Mouse (Mus musculus): ENCODE results near the gene Ndc80.
"Not testable (repeated sequence)": the region's sequence is repeated elsewhere in the genome, so short reads cannot be mapped to it uniquely, and the experiment has no call there.

Gene Ndc80

DNA sequence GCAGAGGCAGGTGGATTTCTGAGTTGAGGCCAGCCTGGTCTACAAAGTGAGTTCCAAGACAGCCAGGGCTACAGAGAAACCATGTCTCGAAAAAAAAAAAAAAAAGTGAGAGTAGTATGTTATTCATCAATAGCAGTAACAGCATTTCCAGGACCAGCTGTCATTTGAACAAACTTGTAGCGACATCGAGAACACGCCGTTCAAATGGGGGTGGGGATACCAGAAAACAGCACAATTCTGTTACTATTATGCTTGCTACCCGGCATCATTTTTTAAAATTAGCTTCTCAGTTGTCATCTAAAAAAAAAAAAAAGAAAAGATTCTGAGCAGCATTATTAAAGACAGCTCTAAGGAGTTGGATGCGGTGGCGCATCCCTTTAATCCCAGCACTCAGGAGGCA is 49.2 kb downstream of the Ndc80 start:
- no peak for DNase-seq (ENCODE audit: low spot score)

DNA sequence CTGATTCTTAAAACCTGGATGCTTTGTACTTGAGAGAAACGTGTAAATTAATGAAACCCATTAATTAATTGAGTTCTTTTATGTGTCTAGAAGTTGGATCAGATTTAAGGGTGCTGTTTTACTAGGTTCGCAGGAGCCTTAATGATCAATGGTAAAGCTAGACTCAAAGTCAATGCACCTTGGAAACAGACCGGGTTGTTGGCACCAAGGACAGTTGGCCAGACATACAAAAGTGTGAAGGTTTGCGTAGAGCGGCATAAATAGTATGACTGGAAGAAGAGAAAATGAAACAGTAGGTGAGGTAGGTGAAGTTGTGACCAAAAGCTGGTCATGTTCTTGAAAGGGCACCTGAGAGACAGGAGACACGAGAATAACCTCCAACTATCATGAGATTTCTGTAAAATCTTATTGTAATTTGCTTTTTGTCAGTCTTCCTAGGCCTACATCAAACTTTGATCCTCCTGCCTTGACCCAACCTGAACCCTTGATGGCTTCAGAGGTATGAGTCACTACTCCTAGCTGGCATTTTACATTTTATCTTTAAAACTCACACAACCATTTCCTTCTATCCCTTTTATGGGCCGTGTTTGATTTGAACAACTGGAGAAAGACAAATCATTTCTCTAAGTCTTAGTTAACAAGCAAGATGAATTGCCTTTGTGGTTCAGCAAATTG is 50.2 kb downstream of the Ndc80 start:
- no peak for DNase-seq (ENCODE audit: low spot score)

DNA sequence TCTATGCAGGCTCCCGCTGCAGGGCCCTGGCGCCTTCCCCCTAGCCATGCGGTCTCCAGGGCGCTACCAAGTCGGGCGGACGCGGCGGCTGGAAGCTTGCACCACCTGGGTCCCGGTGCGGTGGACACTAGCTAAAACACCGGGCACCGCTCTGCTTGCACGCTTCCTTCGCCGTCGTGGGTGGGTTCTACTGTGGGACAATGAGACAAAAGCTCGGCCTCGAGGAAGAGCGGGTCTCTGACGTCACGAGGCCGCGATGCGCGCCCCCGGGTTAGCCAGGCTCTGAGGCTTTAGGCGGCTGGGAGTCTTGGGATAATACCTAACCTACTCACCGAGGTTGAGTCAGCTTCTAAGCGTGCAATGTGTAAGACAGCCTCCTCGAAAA is 51.0 kb downstream of the Ndc80 start:
- DNase-seq (ENCODE audit: low spot score), result peak; percentile 57

DNA sequence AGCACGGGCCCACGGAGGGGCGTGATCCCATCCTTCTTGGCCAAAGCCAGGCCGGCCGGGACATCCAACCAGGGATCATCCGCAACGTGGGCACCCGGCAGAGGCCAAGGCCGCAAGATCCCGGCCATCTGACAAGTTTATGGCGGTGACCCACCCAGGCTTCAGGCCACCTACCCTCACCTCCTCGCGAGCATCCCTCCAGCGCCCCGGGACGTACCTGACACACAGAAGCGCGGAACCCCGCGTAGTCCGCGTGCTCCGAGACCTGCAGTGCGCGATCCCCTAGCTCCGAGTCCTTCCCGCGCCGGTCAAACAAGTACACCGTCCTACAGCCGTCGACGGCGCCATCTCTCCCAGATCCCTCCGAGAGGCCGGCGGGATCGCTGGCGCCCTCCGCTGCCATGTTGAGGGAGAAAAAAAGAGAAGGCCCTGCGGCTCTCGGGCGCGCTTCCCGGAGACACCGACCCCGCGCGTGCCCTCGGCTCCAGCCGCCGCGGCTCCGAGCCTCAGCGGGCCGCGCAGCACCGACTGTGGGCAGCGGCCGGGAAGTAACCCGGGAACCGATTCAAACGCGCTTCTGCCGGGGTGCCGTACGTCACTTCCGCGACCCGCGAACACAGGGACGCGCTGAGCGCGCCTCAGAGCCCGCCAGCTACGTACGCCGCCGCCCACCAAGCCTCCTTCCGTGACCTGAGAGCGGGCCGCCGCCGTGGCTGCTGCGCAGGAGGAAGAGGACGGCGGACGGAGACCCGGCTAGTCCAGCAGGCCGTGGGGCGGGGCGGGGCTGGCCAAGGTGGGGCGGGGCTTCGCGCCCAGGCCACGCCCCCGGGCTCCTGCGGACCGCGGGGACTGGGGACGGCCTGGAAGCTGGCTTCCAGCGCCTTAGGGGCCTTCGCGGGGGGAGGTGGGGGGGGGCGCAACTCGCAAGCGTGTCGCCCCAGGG is 51.6 kb downstream of the Ndc80 start, which contains the start of gene Smchd1:
TSS of gene Smchd1 (minus strand) at position 582 of the 943 bp plus-strand sequence.
- peak; percentile 90 for DNase-seq (ENCODE audit: low spot score)

DNA sequence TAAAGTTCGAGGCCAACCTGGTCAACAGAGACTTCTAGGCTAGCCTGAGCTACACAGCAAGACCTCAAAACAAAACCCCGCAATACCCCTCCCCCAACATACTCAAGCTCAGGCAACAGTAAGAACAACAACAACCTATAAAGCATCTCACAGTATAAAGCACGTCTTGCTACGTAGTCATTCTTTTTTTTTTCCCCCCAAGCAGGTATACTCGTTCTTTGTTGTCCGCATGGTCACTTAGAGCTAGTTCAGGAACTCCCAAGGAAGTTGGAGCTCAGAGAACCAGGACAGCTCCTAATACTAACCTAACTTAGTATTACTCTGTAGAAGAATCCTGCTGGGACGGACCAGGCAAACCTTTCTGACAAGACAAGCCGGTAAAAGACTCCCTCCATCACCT is 52.5 kb downstream of the Ndc80 start:
- DNase-seq (ENCODE audit: low spot score), result no peak

DNA sequence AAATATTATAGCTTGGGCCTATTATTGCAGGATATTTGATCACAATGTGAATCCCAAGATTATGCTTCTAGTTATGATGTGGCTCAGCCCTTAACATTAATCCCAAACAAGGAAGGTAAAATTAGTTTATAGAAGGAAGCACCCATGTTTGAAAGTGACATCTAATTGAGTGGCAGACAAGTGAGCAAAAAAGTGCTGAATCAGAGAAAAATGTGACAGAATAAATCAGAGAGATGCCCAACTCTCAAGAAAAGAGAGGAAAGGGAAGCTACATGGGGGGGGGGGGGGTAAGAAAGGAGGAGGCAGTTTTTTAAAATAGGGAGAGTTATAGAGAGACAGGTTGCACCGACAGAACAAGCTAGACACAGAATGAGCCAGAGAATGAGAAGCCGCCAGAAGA is 55.4 kb downstream of the Ndc80 start:
- DNase-seq (ENCODE audit: low spot score), result no peak

DNA sequence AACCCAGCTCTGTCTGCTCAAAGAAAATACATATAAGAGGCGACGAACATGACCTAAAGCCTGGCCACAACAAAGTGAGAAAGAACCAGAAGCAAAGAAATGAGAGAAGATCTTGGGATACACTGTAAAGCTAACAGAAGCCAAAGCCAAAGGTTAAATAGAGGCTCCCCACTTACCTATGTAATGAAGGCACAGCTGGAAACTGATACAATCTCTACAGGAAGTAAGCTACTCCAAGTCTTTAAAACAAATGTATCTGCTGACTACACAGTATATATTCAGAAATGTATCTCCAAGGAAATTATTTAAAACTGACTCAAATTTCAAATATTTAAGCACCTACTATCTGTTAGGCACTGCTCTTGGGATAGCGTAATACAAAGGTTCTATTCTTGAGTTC is 66.3 kb downstream of the Ndc80 start:
- DNase-seq (ENCODE audit: low spot score), result no peak

DNA sequence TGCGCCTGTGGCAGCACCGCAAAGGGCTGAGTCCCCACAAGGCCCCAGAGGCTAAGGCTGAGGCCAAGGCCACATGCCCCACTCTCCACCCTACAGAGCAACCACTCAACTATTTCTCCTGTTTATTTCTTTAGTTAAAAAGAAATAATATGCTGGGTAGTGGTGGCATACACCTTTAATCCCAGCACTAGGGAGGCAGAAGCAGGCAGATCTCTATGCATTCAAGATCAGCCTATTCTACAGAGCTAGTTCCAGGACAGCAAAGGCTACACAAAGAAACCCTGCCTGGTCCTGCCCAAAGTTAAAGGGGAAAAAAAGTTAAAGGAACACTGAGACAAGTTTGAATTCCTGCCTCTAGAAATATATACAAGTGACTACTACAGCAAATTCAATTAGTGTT is 66.8 kb downstream of the Ndc80 start, which contains the start of gene Gm4707:
TSS of gene Gm4707 (minus strand) at position 101 of the 400 bp plus-strand sequence.
- no peak for DNase-seq (ENCODE audit: low spot score)

DNA sequence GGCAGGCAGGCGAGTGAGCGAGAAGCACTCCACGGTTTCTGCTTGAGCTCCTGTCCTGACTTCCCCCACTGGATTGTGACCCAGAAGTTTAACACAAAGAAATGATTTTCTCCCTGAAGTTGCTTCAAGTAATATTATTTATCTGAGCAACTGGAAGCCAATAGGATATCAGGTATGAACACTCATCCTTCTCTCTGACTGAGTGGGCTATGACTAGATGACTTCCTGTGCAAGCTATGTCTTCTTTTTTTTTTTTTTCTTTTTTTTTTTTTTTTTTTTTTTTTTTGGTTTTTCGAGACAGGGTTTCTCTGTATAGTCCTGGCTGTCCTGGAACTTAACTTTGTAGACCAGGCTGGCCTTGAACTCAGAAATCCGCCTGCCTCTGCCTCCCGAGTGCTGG is 69.3 kb downstream of the Ndc80 start:
- not testable (repeated sequence) for DNase-seq (ENCODE audit: low spot score)

All from ovary, postnatal 14 days (tissue).